In genomic region chr7:92439503-92440487, GRCm38 (mm10) we compare ENCODE assay signal across 11 mouse cellular contexts.
DNase-seq lines count a peak whose midpoint lies in the region; ATAC-seq lines count a peak whose summit lies in the region.
"Had no signal": no experiment of that assay in that cellular context is flagged by ENCODE, and none has a peak within 500 bp of the region (broad histone marks: within the 10 kb centered on the region; RNA-seq: fewer than 3 reads in every experiment).

No protein-coding gene starts in this region.

- no peak overlapping the region for H3K9ac ChIP-seq in kidney, embryonic 15.5 days
- H3K9ac ChIP-seq in forebrain, embryonic 11.5 days (ENCODE audit: low read length) = no peak overlapping the region
- H3K9ac ChIP-seq: stomach, embryonic 15.5 days had no signal

- no peaks in the 10 kb centered on the region for H3K27me3 ChIP-seq in kidney, embryonic 15.5 days
- no peaks in the 10 kb centered on the region for H3K27me3 ChIP-seq in forebrain, embryonic 11.5 days (ENCODE audit: control insufficient read depth, insufficient read depth, low read length)
- H3K27me3 ChIP-seq: stomach, embryonic 15.5 days had no signal

- no peak overlapping the region for H3K27ac ChIP-seq in kidney, embryonic 15.5 days
- no peak overlapping the region for H3K27ac ChIP-seq in forebrain, embryonic 11.5 days (ENCODE audit: low read depth, low read length)
- H3K27ac ChIP-seq: stomach, embryonic 15.5 days had no signal

- DNase-seq in kidney, adult 9 months = no peak
- DNase-seq in adrenal gland, postnatal 25 days = peak; percentile 13
- DNase-seq in cerebellum, postnatal 25 days = peak; percentile 27 to 30
- DNase-seq in right cerebral cortex, postnatal 36 days (ENCODE audit: low spot score in 2 of 2) = no peak
- no peak for DNase-seq in forebrain, embryonic 11.5 days (ENCODE audit: low spot score)
- DNase-seq: kidney, adult 18-20 months; lung, adult 2 months had no signal

- no peaks in the 10 kb centered on the region for H3K36me3 ChIP-seq in kidney, embryonic 15.5 days
- no peaks in the 10 kb centered on the region for H3K36me3 ChIP-seq in forebrain, embryonic 11.5 days (ENCODE audit: control insufficient read depth, insufficient read depth, low read length)
- H3K36me3 ChIP-seq: stomach, embryonic 15.5 days had no signal

- no peak overlapping the region for H3K4me2 ChIP-seq in kidney, embryonic 15.5 days
- H3K4me2 ChIP-seq in forebrain, embryonic 11.5 days (ENCODE audit: low read depth, low read length, severe bottlenecking) = no peak overlapping the region
- H3K4me2 ChIP-seq: stomach, embryonic 15.5 days had no signal

- H3K9me3 ChIP-seq in kidney, embryonic 15.5 days (replicated peaks) = no peaks in the 10 kb centered on the region
- no peaks in the 10 kb centered on the region for H3K9me3 ChIP-seq in forebrain, embryonic 11.5 days (ENCODE audit: control insufficient read depth, low read length)
- H3K9me3 ChIP-seq: stomach, embryonic 15.5 days had no signal

- peaks cover 6% of the 10 kb centered on the region; the same call in 1 of the 2 replicates for H3K4me1 ChIP-seq in kidney, embryonic 15.5 days
- H3K4me1 ChIP-seq in forebrain, embryonic 11.5 days (replicated peaks; ENCODE audit: control insufficient read depth, insufficient read depth, low read length) = no peaks in the 10 kb centered on the region
- H3K4me1 ChIP-seq: stomach, embryonic 15.5 days had no signal

- H3K4me3 ChIP-seq in kidney, embryonic 15.5 days (replicated peaks) = no peak overlapping the region
- H3K4me3 ChIP-seq in forebrain, embryonic 11.5 days (ENCODE audit: low read depth, low read length) = no peak overlapping the region
- H3K4me3 ChIP-seq: erythroblast, embryonic 14.5 days; stomach, embryonic 15.5 days had no signal

- 68% methylated on average over 8 of the region's 8 CpGs for WGBS in kidney, embryonic 15.5 days
- 84% methylated on average over 8 of the region's 8 CpGs for WGBS in forebrain, embryonic 11.5 days

- ATAC-seq in kidney, embryonic 15.5 days (replicated peaks; ENCODE audit: low FRiP score) = peak; percentile 55
- ATAC-seq in monocyte, adult 5-6 weeks (replicated peaks; ENCODE audit: insufficient number of reproducible peaks, low FRiP score, low TSS enrichment, poor library complexity, severe bottlenecking) = 0 out of 2 replicates have a peak, but pooled peaks have one; percentile 16
- ATAC-seq in forebrain, embryonic 11.5 days (replicated peaks; ENCODE audit: low FRiP score) = no peak

Comparison
In these comparisons a context has a peak if more than half of its experiments do, and no peak if none do; other contexts are left out.
1. DNase-seq: peak in adrenal gland, postnatal 25 days (single experiment) and cerebellum, postnatal 25 days (2 of 2); none in kidney, adult 9 months (single experiment), right cerebral cortex, postnatal 36 days (0 of 2) and forebrain, embryonic 11.5 days (single experiment).